Mouse (Mus musculus) olfactory bulb, adult 2 months (tissue): ENCODE measurements around the gene Thsd7a. TPM values are rescaled to one million over a fixed set of nuclear protein-coding genes. Genes with fewer than 3 reads are reported as not detected.

Source experiments
- H3K27ac ChIP-seq: fragments of 200-500 bp; 2 replicates; pipeline ENCODE4 v1.5.1; 2012; ENCODE audit warnings: low read depth, low read length; ENCODE audit not compliant: insufficient read depth
- H3K4me1 ChIP-seq: fragments of 200-500 bp; 2 replicates; pipeline ENCODE4 v1.6.1; 2012; ENCODE audit warnings: low read length; ENCODE audit not compliant: control insufficient read depth, insufficient read depth
- H3K4me3 ChIP-seq: fragments of 200-500 bp; 2 replicates; pipeline ENCODE4 v1.5.1; 2012; ENCODE audit warnings: mild to moderate bottlenecking, low read depth, low read length, moderate library complexity; ENCODE audit not compliant: insufficient read depth
- CTCF ChIP-seq: fragments of 200-500 bp; IDR thresholded peaks from 2 replicates; pipeline ENCODE4 v1.5.1; 2012; ENCODE audit warnings: low read depth, mild to moderate bottlenecking, low read length, moderate library complexity; ENCODE audit not compliant: insufficient read depth
- POLR2A ChIP-seq: fragments of 200-500 bp; IDR thresholded peaks from 2 replicates; pipeline ENCODE4 v1.6.1; 2012; ENCODE audit warnings: mild to moderate bottlenecking, low read depth, low read length, moderate library complexity; ENCODE audit not compliant: insufficient read depth
- WGBS: fragments of 180-500 bp; shearing (Covaris S2); methylation state at CpG from one replicate; pipeline ENCODE4 v1.1.7; 2018; 5-methylcytosine and 5-hydroxymethylcytosine counted together
- polyA plus RNA-seq: library from polyadenylated mRNA; stranded (reverse); fragments of >200 nt; gene quantifications from 2 replicates; pipeline ENCODE4 v1.2.4, GENCODE M21; 2012; ENCODE audit warnings: low replicate concordance; ENCODE audit not compliant: missing spikeins, insufficient read depth, insufficient read length

Thsd7a gene
- polyA plus RNA-seq, 1 experiment: not detected

DNA sequence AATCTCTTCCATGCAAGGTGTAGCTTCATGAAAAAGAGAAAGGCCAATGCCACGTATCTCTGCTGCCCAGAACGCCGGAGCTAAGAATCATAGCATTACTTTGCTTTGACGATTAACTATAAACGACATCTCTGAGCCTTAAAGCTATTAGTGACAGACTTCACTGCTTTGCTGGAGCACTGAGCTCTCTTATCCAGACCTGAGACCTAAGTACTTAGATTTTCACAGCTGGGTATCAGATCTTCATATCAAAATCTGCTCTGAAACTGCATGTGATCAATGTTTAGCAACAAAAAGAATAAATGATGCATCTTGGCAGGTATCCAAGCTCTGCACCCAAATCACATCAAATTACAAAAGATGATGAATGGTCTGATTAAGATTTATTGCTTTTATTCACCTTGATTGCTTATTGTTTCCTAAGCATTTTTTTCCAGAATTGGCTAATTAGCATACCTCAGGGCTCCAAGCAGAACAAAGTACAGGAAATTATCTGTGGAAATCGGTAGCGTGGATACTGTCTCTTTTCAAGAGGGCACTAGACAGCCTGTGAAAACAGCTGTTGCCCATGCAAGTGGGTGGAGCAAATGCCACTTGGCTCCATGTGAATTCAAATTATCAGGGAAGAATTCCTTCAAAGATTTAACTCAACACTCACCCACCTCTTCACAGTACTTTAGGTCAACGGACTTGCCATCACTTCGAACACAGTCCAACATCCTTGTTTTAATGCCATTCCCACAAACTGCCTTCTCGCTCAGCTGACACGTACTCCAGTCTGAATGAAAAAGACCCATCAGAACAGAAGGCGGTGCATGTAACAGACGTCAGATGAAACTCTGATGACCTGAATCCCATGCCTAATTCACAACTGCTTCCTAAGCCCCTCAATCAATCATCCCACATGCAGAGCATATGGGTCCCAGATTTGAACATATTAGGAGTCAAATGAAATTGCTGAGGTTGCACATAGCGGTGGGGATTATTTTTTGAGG lies 412.3 kb downstream of the Thsd7a start:
- H3K4me3 ChIP-seq: no peak overlapping the region
- H3K27ac ChIP-seq: no peak overlapping the region
- TF ChIP-seq CTCF: no peak
- TF ChIP-seq POLR2A: no peak
- 65% methylated on average over 14 of the region's 14 CpGs for WGBS
- H3K4me1 ChIP-seq: no peaks in the 10 kb centered on the region

DNA sequence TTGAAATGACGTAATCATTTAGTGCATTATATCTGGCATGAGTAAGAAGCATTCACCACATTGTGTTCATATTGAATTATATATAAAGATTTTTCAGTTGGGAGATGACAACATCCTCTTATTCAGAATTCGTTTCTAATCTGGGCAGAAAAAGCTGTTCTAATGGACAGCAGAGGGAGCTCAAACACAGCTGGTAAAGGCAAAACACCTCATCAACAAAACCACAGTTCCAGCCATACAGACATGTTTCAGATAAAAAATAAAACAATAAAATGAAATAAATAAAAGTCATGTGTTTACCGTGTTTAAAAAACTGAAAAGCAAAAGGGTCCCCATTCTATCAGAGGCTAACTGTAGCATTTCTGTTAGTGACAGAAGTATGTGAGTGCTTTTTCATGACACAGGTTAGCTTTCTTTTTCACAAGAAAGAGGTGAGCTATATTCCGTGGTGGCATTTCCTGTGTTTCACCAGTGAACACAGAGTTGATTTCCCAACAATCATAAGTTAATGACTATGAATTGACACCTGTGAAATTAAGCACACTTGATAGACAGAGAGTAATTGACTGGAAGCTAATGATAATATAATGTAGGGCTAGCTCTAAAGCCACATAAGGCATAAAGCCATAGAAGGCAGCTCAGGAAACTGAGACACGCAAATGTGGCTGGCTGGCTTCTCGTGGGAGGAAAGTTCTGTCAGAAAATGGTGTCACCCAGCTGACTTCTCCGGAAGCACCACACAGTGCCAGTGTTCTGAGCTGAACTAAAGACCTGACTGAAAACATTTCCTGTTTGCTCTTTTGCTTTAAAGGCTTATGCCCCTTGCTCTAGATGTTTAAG lies 433.9 kb downstream of the Thsd7a start:
- H3K4me1 ChIP-seq: no peaks in the 10 kb centered on the region
- H3K27ac ChIP-seq: no peak overlapping the region
- no peak for TF ChIP-seq POLR2A
- TF ChIP-seq CTCF: no peak
- WGBS: 38% methylated on average over 7 of the region's 7 CpGs
- H3K4me3 ChIP-seq: no peak overlapping the region

DNA sequence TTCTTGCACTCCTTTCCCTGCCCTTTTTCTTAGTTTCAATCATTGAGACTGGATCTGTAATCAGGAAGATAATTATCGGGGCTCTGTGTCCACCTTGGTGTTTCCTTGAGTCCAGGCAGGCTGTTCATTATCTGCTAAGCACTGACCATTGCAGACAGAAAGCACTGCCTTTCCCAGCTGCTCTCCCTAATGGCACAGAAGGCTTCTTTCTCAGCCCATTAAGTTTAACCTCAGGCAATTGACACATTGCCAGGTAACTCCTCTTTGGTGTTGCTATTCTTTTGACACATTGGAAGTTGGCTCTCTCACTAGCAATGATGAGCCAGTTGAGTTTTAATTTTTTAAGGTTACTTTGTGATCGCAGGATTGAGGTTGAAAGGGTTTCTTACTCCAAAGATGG lies 441.7 kb downstream of the Thsd7a start:
- no peak overlapping the region for H3K27ac ChIP-seq
- no peak for TF ChIP-seq POLR2A
- no peak for TF ChIP-seq CTCF
- no peaks in the 10 kb centered on the region for H3K4me1 ChIP-seq
- WGBS: 72% methylated on average over 2 of the region's 2 CpGs
- no peak overlapping the region for H3K4me3 ChIP-seq

DNA sequence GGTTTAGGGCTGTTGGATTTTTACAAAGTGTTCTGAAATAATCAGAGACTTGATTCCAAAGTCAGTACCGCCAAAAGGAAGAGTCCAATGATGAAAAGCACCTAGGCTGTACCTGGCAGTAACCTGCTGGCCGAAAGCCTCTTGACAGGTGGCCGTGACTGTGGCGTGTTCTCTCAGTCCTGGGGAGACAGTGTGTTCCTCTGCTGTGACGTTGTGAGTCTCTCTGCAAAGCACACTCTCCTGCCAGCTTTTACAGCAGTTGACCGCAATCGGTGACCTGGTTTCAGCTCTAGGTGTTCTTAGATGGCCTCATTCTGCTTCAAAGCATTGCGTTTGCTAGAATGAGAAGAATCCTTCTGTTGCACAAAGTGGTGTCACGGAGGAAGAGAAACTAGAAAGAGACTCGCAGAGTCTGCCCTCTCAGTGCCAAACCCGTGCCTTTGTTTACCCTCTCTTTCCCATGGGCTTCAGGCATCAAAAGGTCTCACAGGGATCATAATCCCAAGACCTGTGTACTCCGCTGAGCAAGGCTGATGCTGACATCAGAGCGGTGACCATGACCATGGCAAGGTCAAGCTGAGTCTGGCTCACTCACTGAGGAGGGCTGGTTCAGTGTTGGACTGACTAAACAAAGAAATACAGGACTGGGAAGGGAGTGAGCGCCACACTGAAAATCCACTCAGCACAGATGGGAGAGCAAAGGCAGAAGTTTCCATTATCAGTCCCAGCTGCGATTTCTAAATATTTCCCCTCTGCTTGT lies 486.4 kb downstream of the Thsd7a start:
- WGBS: 87% methylated on average over 15 of the region's 15 CpGs
- peaks cover 2% of the 10 kb centered on the region for H3K4me1 ChIP-seq
- no peak overlapping the region for H3K27ac ChIP-seq
- TF ChIP-seq CTCF (no peak), POLR2A (no peak)
- H3K4me3 ChIP-seq: no peak overlapping the region
